Mouse (Mus musculus) hindbrain, embryonic 10.5 days (tissue): Measurements from ENCODE around the gene Fam243. TPM values are rescaled to one million over a fixed set of nuclear protein-coding genes. Genes with fewer than 3 reads are reported as not detected.

Experiments
- DNase-seq: peaks from one replicate; pipeline ENCODE4 v3.0.0-alpha.2; 2017; ENCODE audit warnings: low spot score
- H3K27ac ChIP-seq: fragments of 300-500 bp; sonication (generic); 2 replicates; pipeline ENCODE4 v1.5.1; 2016; ENCODE audit warnings: mild to moderate bottlenecking, moderate library complexity
- H3K27me3 ChIP-seq: fragments of 300-500 bp; sonication (generic); 2 replicates; pipeline ENCODE4 v1.6.1; 2016; ENCODE audit warnings: mild to moderate bottlenecking; ENCODE audit not compliant: poor library complexity, insufficient read depth, severe bottlenecking
- H3K36me3 ChIP-seq: fragments of 300-500 bp; sonication (generic); 2 replicates; pipeline ENCODE4 v1.6.1; 2016; ENCODE audit warnings: mild to moderate bottlenecking, moderate library complexity
- H3K4me1 ChIP-seq: fragments of 300-500 bp; sonication (generic); replicated peaks from 2 replicates; pipeline ENCODE4 v1.6.1; 2016; ENCODE audit warnings: mild to moderate bottlenecking
- H3K4me3 ChIP-seq: fragments of 300-500 bp; sonication (generic); 2 replicates; pipeline ENCODE4 v1.5.1; 2016; ENCODE audit warnings: mild to moderate bottlenecking, moderate library complexity
- H3K9me3 ChIP-seq: fragments of 300-500 bp; sonication (generic); 2 replicates; pipeline ENCODE4 v1.6.1; 2016; ENCODE audit warnings: mild to moderate bottlenecking, moderate library complexity
- WGBS: fragments of 180-500 bp; shearing (Covaris S2); methylation state at CpG from one replicate; pipeline ENCODE4 v1.1.7; 2016; 5-methylcytosine and 5-hydroxymethylcytosine counted together
- polyA plus RNA-seq: library from polyadenylated mRNA; unstranded; fragments of >200 nt; fragmentation: Nextera tagmentation; extraction: Ambion mirVana; gene quantifications from 2 replicates; pipeline ENCODE4 v1.2.1, GENCODE M21; 2016

Gene Fam243
- polyA plus RNA-seq = not detected in 2 replicates

- WGBS = 90% methylated on average over 8 of the region's 8 CpGs
- H3K9me3 ChIP-seq = no peaks in the 10 kb centered on the region
Observed at GRCm38 (mm10) chr16:92321341-92321740, at the start of gene Fam243. Gene Fam243 (minus strand): TSS chr16:92321441.

GRCm38 (mm10) chr16:92369260-92369659, 48.0 kb upstream of the Fam243 start:
- Histone ChIP-seq H3K27me3 (no peaks in the 10 kb centered on the region), H3K27ac (no peak overlapping the region), H3K4me1 (peaks cover 60% of the 10 kb centered on the region), H3K4me3 (no peak overlapping the region), H3K36me3 (no peaks in the 10 kb centered on the region), H3K9me3 (no peaks in the 10 kb centered on the region)
- no peak for DNase-seq
- WGBS = 55% methylated on average over 2 of the region's 2 CpGs

More at GRCm38 (mm10) chr16:92321341-92321740, at the start of gene Fam243:
- Histone ChIP-seq H3K4me3 (no peak within 1 kb of the TSS), H3K27me3 (no peaks in the 10 kb centered on the region), H3K36me3 (0 out of 2 replicates have a peak, but pooled peaks cover 5% of the 10 kb centered on the region), H3K27ac (no peak within 1 kb of the TSS), H3K4me1 (peaks cover 38% of the 10 kb centered on the region)
- DNase-seq = no peak

DNA sequence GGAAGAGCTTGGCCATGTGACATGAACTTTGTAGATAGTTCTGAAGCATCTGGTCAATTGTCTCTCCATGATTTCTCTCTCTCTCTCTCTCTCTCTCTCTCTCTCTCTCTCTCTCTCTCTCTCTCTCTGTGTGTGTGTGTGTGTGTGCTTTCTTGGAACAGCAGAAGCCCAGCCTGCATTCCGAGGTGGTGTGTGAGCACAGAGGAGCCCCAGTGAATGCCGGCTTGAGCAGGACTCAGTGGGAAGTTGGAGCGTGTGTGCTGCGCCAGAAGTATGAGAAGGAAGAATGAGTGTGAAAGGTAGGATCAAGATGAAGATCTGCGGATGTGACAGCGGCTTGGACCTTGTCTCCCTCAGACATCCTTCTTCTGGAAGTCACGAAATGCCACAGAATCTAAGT, 44.2 kb upstream of the Fam243 start:
- 53% methylated on average over 7 of the region's 7 CpGs for WGBS
- Histone ChIP-seq H3K27ac (peak overlapping the region; percentile 14; the same call in 1 of the 2 replicates), H3K9me3 (no peaks in the 10 kb centered on the region), H3K4me1 (peaks cover 36% of the 10 kb centered on the region), H3K27me3 (peaks cover 3% of the 10 kb centered on the region; the same call in 1 of the 2 replicates), H3K4me3 (no peak overlapping the region), H3K36me3 (no peaks in the 10 kb centered on the region)
- no peak for DNase-seq

GRCm38 (mm10) chr16:92360711-92361110, 39.5 kb upstream of the Fam243 start:
- no peaks in the 10 kb centered on the region for H3K9me3 ChIP-seq
- no peaks in the 10 kb centered on the region for H3K36me3 ChIP-seq
- peaks cover 34% of the 10 kb centered on the region for H3K27me3 ChIP-seq
- no peak overlapping the region for H3K4me3 ChIP-seq
- DNase-seq = no peak
- no peak overlapping the region for H3K27ac ChIP-seq
- peaks cover 50% of the 10 kb centered on the region for H3K4me1 ChIP-seq
- 81% methylated on average over 7 of the region's 7 CpGs for WGBS

GRCm38 (mm10) chr16:92359229-92359628, 38.0 kb upstream of the Fam243 start, which contains the start of gene Kcne1:
Gene Kcne1 (minus strand): TSS chr16:92359468.
- Histone ChIP-seq H3K9me3 (no peaks in the 10 kb centered on the region), H3K27ac (peak within 1 kb of the TSS; percentile 57), H3K4me3 (0 out of 2 replicates have a peak within 1 kb of the TSS, but pooled peaks have one; percentile 9), H3K27me3 (peaks cover 38% of the 10 kb centered on the region), H3K4me1 (peaks cover 44% of the 10 kb centered on the region), H3K36me3 (no peaks in the 10 kb centered on the region)
- WGBS = 57% methylated on average over 9 of the region's 9 CpGs
- DNase-seq = no peak

GRCm38 (mm10) chr16:92358734-92359133, 37.5 kb upstream of the Fam243 start:
- Histone ChIP-seq H3K4me3 (0 out of 2 replicates have a peak overlapping the region, but pooled peaks have one; percentile 9), H3K36me3 (no peaks in the 10 kb centered on the region), H3K9me3 (no peaks in the 10 kb centered on the region), H3K27ac (peak overlapping the region; percentile 57), H3K27me3 (peaks cover 38% of the 10 kb centered on the region), H3K4me1 (peaks cover 48% of the 10 kb centered on the region)
- 21% methylated on average over 9 of the region's 9 CpGs for WGBS
- no peak for DNase-seq

DNA sequence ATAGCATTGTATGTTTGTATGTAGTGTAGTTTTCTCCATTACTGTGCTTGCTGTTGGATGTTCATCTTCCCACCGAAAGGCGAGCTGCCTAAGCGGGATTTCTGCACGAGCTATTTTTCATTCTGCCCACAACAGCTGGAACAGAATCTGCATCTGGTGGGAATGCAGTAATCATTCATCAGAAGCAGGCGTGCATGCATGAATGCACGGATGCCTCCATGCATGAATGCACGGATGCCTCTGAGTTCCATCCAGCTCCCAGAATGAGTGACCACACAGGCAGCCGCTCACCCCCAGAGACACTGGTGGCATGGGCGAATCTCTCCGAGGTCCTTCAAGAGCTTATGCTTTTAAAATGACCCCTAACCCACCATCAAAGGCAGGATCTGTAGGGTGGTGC, 36.3 kb upstream of the Fam243 start:
- Histone ChIP-seq H3K27me3 (peaks cover 38% of the 10 kb centered on the region), H3K27ac (peak overlapping the region; percentile 31; the same call in 1 of the 2 replicates), H3K36me3 (no peaks in the 10 kb centered on the region), H3K9me3 (no peaks in the 10 kb centered on the region), H3K4me3 (no peak overlapping the region), H3K4me1 (peaks cover 48% of the 10 kb centered on the region)
- WGBS = 42% methylated on average over 10 of the region's 10 CpGs
- no peak for DNase-seq

DNA sequence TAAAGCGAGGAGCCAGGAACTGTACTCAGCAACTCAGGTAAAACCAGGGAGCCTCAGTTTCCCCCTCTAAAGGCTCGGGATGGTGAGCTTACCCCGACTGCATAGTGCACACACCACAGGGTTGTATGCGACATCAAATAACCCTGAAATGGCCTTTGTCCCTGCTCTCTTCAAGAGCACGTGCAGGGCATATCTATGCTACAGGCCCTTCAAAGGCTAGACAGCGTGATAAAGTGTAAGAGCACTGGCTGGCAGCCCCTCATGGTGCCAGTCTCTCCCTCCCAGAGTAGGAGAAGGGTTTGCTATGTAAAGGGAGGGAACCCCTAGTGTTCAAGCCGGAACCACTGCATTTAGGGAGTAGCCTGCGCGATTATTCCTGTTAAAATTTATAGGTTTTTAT, 35.8 kb upstream of the Fam243 start:
- no peak for DNase-seq
- peak overlapping the region; percentile 23; the same call in 1 of the 2 replicates for H3K27ac ChIP-seq

DNA sequence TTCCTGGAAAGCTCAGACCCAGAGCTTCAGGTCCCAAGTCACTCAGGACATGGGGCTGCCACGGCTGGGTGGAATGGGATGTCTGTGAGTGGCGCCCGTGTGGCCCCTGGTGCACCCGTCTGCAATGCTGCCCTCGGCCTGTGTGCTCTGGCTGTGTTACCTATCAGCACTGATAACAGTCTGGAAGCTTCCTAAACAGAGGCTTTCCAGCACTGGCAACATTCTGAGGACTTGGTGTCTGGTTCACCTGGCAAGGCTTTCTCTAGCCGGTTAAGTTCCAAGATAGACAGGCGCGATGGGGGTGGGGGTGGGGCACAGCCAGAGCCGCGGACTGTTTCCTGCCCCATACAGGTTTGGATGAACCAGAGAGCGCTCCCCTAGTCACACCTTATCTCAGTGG, 34.7 kb upstream of the Fam243 start:
- H3K36me3 ChIP-seq = no peaks in the 10 kb centered on the region
- H3K27me3 ChIP-seq = peaks cover 38% of the 10 kb centered on the region
- H3K9me3 ChIP-seq = no peaks in the 10 kb centered on the region
- no peak for DNase-seq
- H3K4me3 ChIP-seq = no peak overlapping the region
- peaks cover 43% of the 10 kb centered on the region for H3K4me1 ChIP-seq
- WGBS = 79% methylated on average over 11 of the region's 11 CpGs
- H3K27ac ChIP-seq = no peak overlapping the region

More for the DNA sequence above, 35.8 kb upstream of the Fam243 start:
- H3K4me1 ChIP-seq = peaks cover 43% of the 10 kb centered on the region
- H3K36me3 ChIP-seq = no peaks in the 10 kb centered on the region
- H3K4me3 ChIP-seq = no peak overlapping the region
- peaks cover 38% of the 10 kb centered on the region for H3K27me3 ChIP-seq
- H3K9me3 ChIP-seq = no peaks in the 10 kb centered on the region
- 63% methylated on average over 9 of the region's 9 CpGs for WGBS

DNA sequence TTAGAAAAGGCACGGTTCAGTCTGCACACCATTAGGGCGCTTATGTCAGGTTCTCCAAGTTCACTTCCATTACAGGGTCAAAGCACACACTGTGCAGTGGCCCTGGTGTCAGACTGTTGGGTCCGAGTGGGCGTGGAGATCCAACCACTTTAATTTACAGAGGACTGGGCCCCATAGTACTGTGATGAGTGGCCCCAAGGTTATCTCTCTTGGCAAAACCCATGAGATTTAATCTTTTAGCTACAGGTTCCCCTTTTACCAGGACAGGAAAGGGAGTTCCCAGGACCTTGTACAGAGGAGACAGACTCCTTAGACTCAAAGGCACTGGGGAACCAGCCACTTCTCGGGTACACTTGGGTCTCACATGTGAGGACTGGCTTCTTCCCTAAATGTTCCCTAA, 34.1 kb upstream of the Fam243 start:
- Histone ChIP-seq H3K27me3 (peaks cover 36% of the 10 kb centered on the region), H3K9me3 (no peaks in the 10 kb centered on the region), H3K4me1 (peaks cover 43% of the 10 kb centered on the region), H3K36me3 (no peaks in the 10 kb centered on the region), H3K27ac (no peak overlapping the region), H3K4me3 (no peak overlapping the region)
- WGBS = 86% methylated on average over 5 of the region's 5 CpGs
- DNase-seq = no peak

- H3K4me1 ChIP-seq = peaks cover 36% of the 10 kb centered on the region
- 79% methylated on average over 2 of the region's 2 CpGs for WGBS
- no peaks in the 10 kb centered on the region for H3K36me3 ChIP-seq
- no peak overlapping the region for H3K4me3 ChIP-seq
- peaks cover 29% of the 10 kb centered on the region for H3K27me3 ChIP-seq
- no peak overlapping the region for H3K27ac ChIP-seq
- no peak for DNase-seq
- H3K9me3 ChIP-seq = no peaks in the 10 kb centered on the region
Observed at GRCm38 (mm10) chr16:92353897-92354296, 32.7 kb upstream of the Fam243 start.

- DNase-seq = no peak
- Histone ChIP-seq H3K36me3 (no peaks in the 10 kb centered on the region), H3K4me3 (no peak overlapping the region), H3K27ac (no peak overlapping the region), H3K27me3 (peaks cover 25% of the 10 kb centered on the region), H3K4me1 (peaks cover 30% of the 10 kb centered on the region), H3K9me3 (no peaks in the 10 kb centered on the region)
- 88% methylated on average over 12 of the region's 12 CpGs for WGBS
Observed at GRCm38 (mm10) chr16:92353295-92353694, 32.1 kb upstream of the Fam243 start.

GRCm38 (mm10) chr16:92348941-92349340, 27.7 kb upstream of the Fam243 start:
- no peak for DNase-seq
- WGBS = 79% methylated on average over 12 of the region's 12 CpGs
- H3K4me3 ChIP-seq = no peak overlapping the region
- peak overlapping the region; percentile 9; the same call in 1 of the 2 replicates for H3K27ac ChIP-seq
- H3K9me3 ChIP-seq = no peaks in the 10 kb centered on the region
- H3K36me3 ChIP-seq = no peaks in the 10 kb centered on the region
- H3K4me1 ChIP-seq = peaks cover 25% of the 10 kb centered on the region
- H3K27me3 ChIP-seq = no peaks in the 10 kb centered on the region
